Mouse (Mus musculus) C2C12 (cell line): ENCODE results near the gene Magi1.

Experiments
- CTCF ChIP-seq: IDR thresholded peaks from one replicate; pipeline ENCODE4 v1.5.1; 2011; ENCODE audit not compliant: control insufficient read depth, insufficient read depth, insufficient read length
- FOSL1 ChIP-seq: IDR thresholded peaks from one replicate; pipeline ENCODE4 v1.8.0; 2011; ENCODE audit warnings: mild to moderate bottlenecking, low read length; ENCODE audit not compliant: poor library complexity, insufficient read depth, severe bottlenecking
- MAX ChIP-seq: IDR thresholded peaks from one replicate; pipeline ENCODE4 v1.6.1; 2011; ENCODE audit warnings: mild to moderate bottlenecking, control low read depth
- MYOD1 ChIP-seq: IDR thresholded peaks from one replicate; pipeline ENCODE4 v1.6.1; 2011; ENCODE audit warnings: low read depth; ENCODE audit not compliant: control insufficient read depth, insufficient read length
- MYOG ChIP-seq: IDR thresholded peaks from one replicate; pipeline ENCODE4 v1.6.1; 2011; ENCODE audit not compliant: control insufficient read depth, insufficient read length; ENCODE audit errors: extremely low read depth
- USF1 ChIP-seq: IDR thresholded peaks from one replicate; pipeline ENCODE4 v1.6.1; 2011; ENCODE audit warnings: low read depth, mild to moderate bottlenecking, control low read depth, moderate library complexity

DNA sequence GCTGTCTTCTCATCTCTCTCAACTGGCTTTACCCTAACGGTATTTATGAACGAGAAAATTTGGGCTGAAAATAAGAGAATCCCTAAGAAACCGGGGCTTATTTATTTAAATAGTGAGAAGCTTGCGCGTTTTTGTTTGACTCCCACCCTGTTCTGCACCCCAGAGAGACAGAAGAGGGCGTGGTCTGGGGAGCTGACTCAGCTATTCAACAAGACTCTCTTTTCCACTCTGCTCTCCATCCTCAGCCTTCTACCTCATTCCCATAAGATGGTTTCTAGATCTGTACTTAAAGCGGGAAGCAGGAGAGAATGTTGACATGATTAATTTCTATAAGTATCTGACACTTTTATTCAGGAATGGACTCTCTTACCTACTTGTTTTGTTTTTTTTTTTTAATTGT is 247.2 kb downstream of the Magi1 start:
- TF ChIP-seq FOSL1 (no peak), CTCF (no peak), MYOD1 (no peak), MYOG (no peak), USF1 (no peak), MAX (no peak)
